Mouse (Mus musculus) cerebellum, adult 2 months (tissue): ENCODE measurements around the gene Gsdma2.

Experiments used
- CTCF ChIP-seq: fragments of 200-500 bp; IDR thresholded peaks from 2 replicates; pipeline ENCODE4 v1.5.1; 2011; ENCODE audit warnings: low read depth, mild to moderate bottlenecking, control low read depth, low read length, moderate library complexity, borderline replicate concordance; ENCODE audit not compliant: insufficient read depth
- POLR2A ChIP-seq: fragments of 200-500 bp; IDR thresholded peaks from 2 replicates; pipeline ENCODE4 v1.6.1; 2011; ENCODE audit warnings: low read length, control low read depth, borderline replicate concordance; ENCODE audit not compliant: insufficient read depth

DNA sequence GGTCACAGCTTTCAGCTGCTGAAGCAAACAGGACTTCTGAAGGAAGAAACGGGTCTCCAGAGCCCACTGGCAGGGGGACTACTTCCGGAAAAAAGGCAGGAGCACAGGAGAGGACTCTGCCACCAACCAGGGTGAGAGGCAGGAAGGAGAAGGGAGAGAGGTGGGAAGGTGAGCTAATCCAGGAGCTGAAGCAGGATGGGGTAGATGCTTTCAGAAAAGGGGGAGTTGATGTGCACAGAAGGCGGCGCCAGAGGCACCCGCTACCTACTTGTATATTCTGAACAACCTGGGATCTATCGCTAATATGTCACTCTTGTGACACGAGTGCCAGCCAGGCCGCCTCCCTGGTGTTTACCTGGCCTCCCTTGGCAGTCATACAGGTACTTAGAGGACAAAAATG lies 48.6 kb upstream of the Gsdma2 start, which contains the start of gene Lrrc3c:
- TF ChIP-seq CTCF: no peak
- TF ChIP-seq POLR2A: no peak
